ENCODE assay signal across 14 mouse cellular contexts in genomic region chr5:25005532-25006129, GRCm38 (mm10).
DNase-seq lines count a peak whose midpoint lies in the region; ATAC-seq and TF ChIP-seq lines count a peak whose summit lies in the region.
"Had no signal": no experiment of that assay in that cellular context is flagged by ENCODE, and none has a peak within 500 bp of the region (broad histone marks: within the 10 kb centered on the region; RNA-seq: fewer than 3 reads in every experiment).

No protein-coding gene starts in this region.

- no peaks in the 10 kb centered on the region for H3K27me3 ChIP-seq in lung, embryonic 15.5 days
- H3K27me3 ChIP-seq in intestine, embryonic 14.5 days (replicated peaks; ENCODE audit: control insufficient read depth, insufficient read depth, low read length), result no peaks in the 10 kb centered on the region
- H3K27me3 ChIP-seq in stomach, embryonic 15.5 days (replicated peaks), result no peaks in the 10 kb centered on the region
- H3K27me3 ChIP-seq in forebrain, embryonic 10.5 days (ENCODE audit: poor library complexity, severe bottlenecking), result peaks cover 25% of the 10 kb centered on the region
- H3K27me3 ChIP-seq: embryonic facial prominence, embryonic 12.5 days had no signal

- no peak overlapping the region for H3K9ac ChIP-seq in lung, embryonic 15.5 days
- H3K9ac ChIP-seq in intestine, embryonic 14.5 days (ENCODE audit: low read length), result no peak overlapping the region
- H3K9ac ChIP-seq in stomach, embryonic 15.5 days, result no peak overlapping the region
- H3K9ac ChIP-seq: embryonic facial prominence, embryonic 12.5 days; limb, embryonic 12.5 days had no signal

- TF ChIP-seq POLR2A in lung, adult 2 months (IDR thresholded peaks at IDR 0.05; ENCODE audit: borderline replicate concordance, extremely low read depth, low read depth, low read length), result no peak

- peak; percentile 43 for ATAC-seq in lung, embryonic 15.5 days (ENCODE audit: borderline replicate concordance, extremely low read depth, low FRiP score, low TSS enrichment)
- ATAC-seq in intestine, embryonic 14.5 days (replicated peaks; ENCODE audit: low FRiP score, low TSS enrichment, low read depth), result peak; percentile 53; the same call in 1 of the 2 replicates
- ATAC-seq in stomach, embryonic 15.5 days (ENCODE audit: insufficient read depth, low FRiP score, low read depth), result peak; percentile 36; the same call in 1 of the 2 replicates
- ATAC-seq: forebrain, embryonic 14.5 days; midbrain, embryonic 16.5 days had no signal

- peaks cover 38% of the 10 kb centered on the region for H3K4me1 ChIP-seq in lung, embryonic 15.5 days
- peaks cover 11% of the 10 kb centered on the region for H3K4me1 ChIP-seq in lung, adult 2 months (ENCODE audit: control insufficient read depth, insufficient read depth, low read length)
- peaks cover 18% of the 10 kb centered on the region for H3K4me1 ChIP-seq in intestine, embryonic 14.5 days (replicated peaks; ENCODE audit: control insufficient read depth, insufficient read depth, low read length)
- peaks cover 9% of the 10 kb centered on the region for H3K4me1 ChIP-seq in stomach, embryonic 15.5 days
- H3K4me1 ChIP-seq in forebrain, embryonic 10.5 days, result peaks cover 44% of the 10 kb centered on the region

- peak; percentile 24 for DNase-seq in embryo, embryonic 10 days (ENCODE audit: low spot score)
- no peak for DNase-seq in embryo, embryonic 10.5 days (ENCODE audit: low spot score)
- no peak for DNase-seq in lung, adult 2 months
- DNase-seq in intestine, embryonic 14.5 days (ENCODE audit: low spot score), result no peak
- no peak for DNase-seq in forebrain, embryonic 10.5 days (ENCODE audit: extremely low spot score, low spot score)
- no peak for DNase-seq in natural killer cell, adult 2 months (ENCODE audit: low spot score in 2 of 2)
- DNase-seq: adrenal gland, adult 2 months; kidney, adult 18-20 months had no signal

- no peak overlapping the region for H3K4me2 ChIP-seq in lung, embryonic 15.5 days
- no peak overlapping the region for H3K4me2 ChIP-seq in intestine, embryonic 14.5 days (ENCODE audit: low read length)
- no peak overlapping the region for H3K4me2 ChIP-seq in stomach, embryonic 15.5 days
- H3K4me2 ChIP-seq: embryonic facial prominence, embryonic 12.5 days; limb, embryonic 12.5 days had no signal

- H3K27ac ChIP-seq in lung, embryonic 15.5 days, result peak overlapping the region; percentile 36; the same call in 1 of the 2 replicates
- peak overlapping the region; percentile 17 for H3K27ac ChIP-seq in intestine, embryonic 14.5 days (ENCODE audit: low read depth)
- H3K27ac ChIP-seq in stomach, embryonic 15.5 days, result peak overlapping the region; percentile 17; the same call in 1 of the 2 replicates
- H3K27ac ChIP-seq in forebrain, embryonic 10.5 days, result no peak overlapping the region
- H3K27ac ChIP-seq: embryonic facial prominence, embryonic 12.5 days; limb, embryonic 12.5 days had no signal

- TF ChIP-seq CTCF in lung, adult 2 months (IDR thresholded peaks at IDR 0.05; ENCODE audit: insufficient read depth, low read length), result no peak

- no peaks in the 10 kb centered on the region for H3K36me3 ChIP-seq in lung, embryonic 15.5 days
- H3K36me3 ChIP-seq in intestine, embryonic 14.5 days (ENCODE audit: control insufficient read depth, insufficient read depth, low read length), result no peaks in the 10 kb centered on the region
- no peaks in the 10 kb centered on the region for H3K36me3 ChIP-seq in stomach, embryonic 15.5 days
- H3K36me3 ChIP-seq in forebrain, embryonic 10.5 days (replicated peaks), result no peaks in the 10 kb centered on the region
- H3K36me3 ChIP-seq: embryonic facial prominence, embryonic 12.5 days; limb, embryonic 12.5 days had no signal

- no peak overlapping the region for H3K4me3 ChIP-seq in lung, embryonic 15.5 days
- no peak overlapping the region for H3K4me3 ChIP-seq in lung, adult 2 months (replicated peaks; ENCODE audit: extremely low read depth, low read depth, low read length)
- H3K4me3 ChIP-seq in intestine, embryonic 14.5 days (ENCODE audit: low read depth, low read length), result no peak overlapping the region
- H3K4me3 ChIP-seq in stomach, embryonic 15.5 days (replicated peaks), result no peak overlapping the region
- H3K4me3 ChIP-seq in forebrain, embryonic 10.5 days, result no peak overlapping the region
- H3K4me3 ChIP-seq: embryonic facial prominence, embryonic 12.5 days; limb, embryonic 12.5 days had no signal

- no peaks in the 10 kb centered on the region for H3K9me3 ChIP-seq in lung, embryonic 15.5 days
- no peaks in the 10 kb centered on the region for H3K9me3 ChIP-seq in intestine, embryonic 14.5 days (ENCODE audit: control insufficient read depth, low read length)
- no peaks in the 10 kb centered on the region for H3K9me3 ChIP-seq in stomach, embryonic 15.5 days
- no peaks in the 10 kb centered on the region for H3K9me3 ChIP-seq in forebrain, embryonic 10.5 days
- H3K9me3 ChIP-seq: embryonic facial prominence, embryonic 12.5 days had no signal

- WGBS in lung, embryonic 15.5 days, result 16% methylated on average over 6 of the region's 6 CpGs
- 35% methylated on average over 6 of the region's 6 CpGs for WGBS in lung, adult 2 months
- 22% methylated on average over 6 of the region's 6 CpGs for WGBS in intestine, embryonic 14.5 days
- WGBS in stomach, embryonic 15.5 days, result 23% methylated on average over 6 of the region's 6 CpGs
- WGBS in forebrain, embryonic 10.5 days, result 44% methylated on average over 6 of the region's 6 CpGs
